Mouse (Mus musculus) gastrocnemius, adult 2 months (tissue): Measurements from ENCODE around the gene Porcn. TPM values are rescaled to one million over a fixed set of nuclear protein-coding genes. Genes with fewer than 3 reads are reported as not detected.
A peak's percentile ranks its signal among the peaks of the same experiment; 100 is the strongest.

ENCODE experiments used
- DNase-seq: peaks from one replicate; pipeline ENCODE4 v3.0.0; 2022
- H3K27ac ChIP-seq: fragments of 200-600 bp; 2 replicates; pipeline ENCODE4 v1.8.1; 2022; ENCODE audit warnings: mild to moderate bottlenecking
- H3K4me3 ChIP-seq: fragments of 200-600 bp; 2 replicates; pipeline ENCODE4 v1.8.1; 2022; ENCODE audit warnings: mild to moderate bottlenecking, moderate library complexity
- CTCF ChIP-seq: fragments of 200-600 bp; IDR thresholded peaks from 2 replicates; pipeline ENCODE4 v1.8.1; 2022; ENCODE audit warnings: antibody characterized with exemption, mild to moderate bottlenecking, moderate library complexity
- intact Hi-C: fragments of 180-260 bp; cut with DNase I; formaldehyde crosslinking; loops from one replicate; pipeline ENCODE4 v1.15.1; 2025
- long read RNA-seq, 2 experiments: library from polyadenylated mRNA; stranded (forward); transcript quantifications; one replicate each; pipeline ENCODE4 v2.0.0; 2021
- total RNA-seq, 2 experiments: library from RNA; stranded (reverse); gene quantifications; 2 replicates each; pipeline ENCODE4 v1.2.3; 2021

Gene Porcn
- 1 to 10 TPM; 4.2 to 5.4 TPM for total RNA-seq
- long read RNA-seq, experiment 1, partial matches to known transcripts: 0 of 3 reads
- long read RNA-seq, experiment 1, other reads (novel, unspliced or antisense): 2 of 3 reads
- long read RNA-seq, experiment 2: 0 reads

DNA sequence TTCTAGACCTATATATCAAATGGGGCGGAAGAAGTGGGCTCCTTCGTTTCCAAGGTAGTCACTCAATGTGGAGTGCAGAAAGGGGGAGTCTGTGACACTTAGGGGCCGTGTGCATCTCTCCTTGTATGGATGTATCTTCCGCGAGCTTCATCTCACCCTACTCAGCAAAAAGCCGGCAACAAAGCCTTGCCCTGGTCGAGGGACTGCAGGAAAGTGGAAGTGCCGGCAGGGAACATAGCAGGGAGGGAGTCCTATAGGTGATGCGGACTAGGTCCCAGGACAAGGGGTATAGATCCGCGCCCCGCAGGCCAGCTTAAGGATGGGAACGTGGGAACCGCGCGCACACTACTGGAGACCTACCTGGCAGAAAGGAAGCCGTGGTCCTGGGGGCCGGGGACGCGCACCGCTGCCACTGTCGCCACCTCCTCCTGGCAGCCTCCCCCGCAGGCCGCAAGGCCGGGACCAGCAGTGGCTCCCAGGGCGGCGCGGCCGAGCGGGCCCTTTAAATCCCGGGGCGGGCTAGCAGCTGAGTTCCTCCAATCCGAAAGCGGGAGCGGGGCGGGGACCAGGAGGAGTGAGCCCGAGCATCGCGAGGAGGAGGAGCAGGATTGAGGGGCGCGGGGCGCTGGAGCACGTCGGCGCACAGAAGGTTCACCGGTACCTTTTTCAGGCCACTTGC, at the start of gene Porcn:
Gene Porcn, minus strand, starts transcription at position 511 of the 679 bp plus-strand sequence.
- intact Hi-C loops: no loop called here
- TF ChIP-seq CTCF: no peak
- DNase-seq: peak; percentile 91
- H3K4me3 ChIP-seq: peak within 1 kb of the TSS; percentile 84
- peak within 1 kb of the TSS; percentile 80 for H3K27ac ChIP-seq

DNA sequence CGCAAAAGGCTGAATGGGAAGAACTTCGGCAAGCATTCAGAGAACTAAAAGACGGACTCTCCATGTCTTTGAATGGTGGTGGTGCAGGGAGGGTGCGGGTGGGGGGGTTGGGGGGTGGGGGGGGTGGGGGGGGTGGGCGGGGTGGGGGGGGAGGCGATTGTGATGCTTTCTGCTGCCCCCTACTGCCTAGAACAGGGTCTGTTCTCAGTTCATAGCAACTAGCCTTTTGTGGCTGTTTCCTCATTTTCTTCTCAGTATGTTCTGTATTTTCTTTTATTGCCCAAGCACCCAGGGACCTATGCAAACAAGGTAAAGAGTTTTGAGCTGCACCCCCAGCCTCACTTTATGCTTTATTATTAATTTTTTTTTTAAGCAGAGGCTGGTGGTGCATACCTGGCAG, 49.5 kb upstream of the Porcn start:
- intact Hi-C loops: loop anchor here (10.0 kb wide), 1 partner anchor 181 kb away; the partner anchor contains the start of gene Suv39h1
- DNase-seq: no peak
- H3K4me3 ChIP-seq: no peak overlapping the region
- no peak overlapping the region for H3K27ac ChIP-seq
- TF ChIP-seq CTCF: peak; percentile 11; the same call in 1 of the 2 replicates

DNA sequence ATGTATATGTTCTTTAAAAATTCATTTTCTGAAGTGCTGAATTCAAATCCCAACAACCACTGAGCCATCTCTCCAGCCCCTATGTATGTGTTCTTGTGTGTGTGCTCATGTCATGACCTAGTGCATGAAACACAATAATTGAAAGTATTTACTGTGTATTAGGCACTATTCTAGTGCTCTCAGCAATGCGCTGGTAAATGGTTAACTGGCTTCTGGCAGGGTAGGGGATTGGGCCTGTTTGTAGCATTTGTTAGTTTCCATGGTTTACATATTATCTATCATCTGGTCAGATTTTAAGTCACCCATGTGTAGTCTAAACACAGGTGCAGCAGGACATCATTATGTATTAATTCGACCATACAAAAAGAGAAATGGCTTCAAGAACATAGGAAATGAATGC, 47.4 kb upstream of the Porcn start:
- Histone ChIP-seq H3K27ac (no peak overlapping the region), H3K4me3 (no peak overlapping the region)
- DNase-seq: no peak
- TF ChIP-seq CTCF: no peak
- intact Hi-C loops: loop anchor here (10.0 kb wide), 1 partner anchor 179 kb away; the partner anchor contains the start of gene Suv39h1

DNA sequence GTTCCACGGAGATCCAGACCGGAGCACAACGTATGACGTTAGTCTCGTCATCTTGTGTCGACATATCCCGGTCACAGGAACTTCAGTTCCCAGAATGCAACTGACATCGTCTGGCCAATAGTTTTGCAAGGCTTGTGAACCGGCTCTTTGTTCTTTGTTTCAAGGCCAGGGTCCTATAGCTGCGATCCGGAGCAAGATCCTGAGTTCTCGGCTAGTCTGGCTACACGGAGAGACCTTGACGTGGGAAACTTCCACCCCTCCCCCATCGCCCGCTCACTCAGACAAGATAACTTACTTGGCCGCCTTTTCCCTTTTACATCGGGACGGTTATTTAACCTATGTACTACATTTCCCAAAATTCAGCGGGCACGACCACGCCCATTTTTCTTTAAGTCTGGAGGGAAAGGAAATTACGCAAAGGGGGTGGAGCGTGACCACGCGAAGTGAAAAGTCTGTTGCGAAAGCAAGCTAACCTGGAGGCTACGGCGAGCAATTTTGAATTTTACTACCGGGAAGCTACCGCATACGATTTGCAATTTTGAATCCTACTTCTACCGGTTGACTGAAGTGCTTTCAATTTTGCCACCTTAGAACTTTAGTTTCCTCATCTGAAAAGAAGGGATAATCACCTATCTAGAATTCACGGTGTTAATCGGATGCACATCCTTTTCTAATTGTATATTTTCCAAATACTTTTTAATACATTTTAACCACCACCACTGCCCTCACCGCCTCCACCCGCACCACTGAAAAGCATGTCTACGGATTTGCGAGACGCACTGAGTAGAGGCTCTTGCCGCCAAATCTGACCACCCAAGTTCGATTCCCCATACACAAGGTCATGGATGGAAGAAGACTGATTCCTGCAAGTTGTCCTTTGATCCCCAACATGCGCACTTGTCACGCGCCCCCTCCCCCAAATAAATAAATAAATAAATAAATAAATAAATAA, 46.3 kb upstream of the Porcn start, which contains the start of gene Ftsj1:
Gene Ftsj1, minus strand, starts transcription at position 73 of the 952 bp plus-strand sequence.
- intact Hi-C loops: loop anchor here (10.0 kb wide), 1 partner anchor 178 kb away; the partner anchor contains the start of gene Suv39h1
- peak; percentile 83 for DNase-seq
- TF ChIP-seq CTCF: no peak

DNA sequence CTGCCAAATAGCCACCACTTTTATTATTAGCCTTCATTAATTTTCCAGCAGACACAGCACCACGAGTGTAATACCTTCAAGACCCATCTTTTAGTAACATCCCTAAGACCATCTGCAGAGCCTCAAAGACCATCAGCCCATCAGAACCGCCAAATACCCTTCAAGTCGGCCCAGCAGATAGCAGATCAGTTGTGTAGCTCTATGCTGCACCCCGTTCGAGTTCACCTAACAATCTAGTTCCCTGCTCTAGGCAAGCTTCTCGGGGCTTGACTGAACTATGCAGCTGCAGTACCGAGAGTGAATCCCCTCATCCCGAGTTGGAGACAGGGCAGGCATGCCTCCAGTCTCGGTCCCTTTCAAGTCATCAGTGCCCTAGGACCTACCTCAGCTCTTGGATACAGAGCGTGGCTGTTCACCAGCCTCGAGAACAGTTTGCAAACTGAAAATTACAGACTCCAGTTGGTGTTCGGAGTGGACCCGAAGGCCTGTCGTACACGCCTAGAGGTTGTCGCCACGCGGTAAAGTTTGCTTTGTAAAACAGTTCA, 45.5 kb upstream of the Porcn start:
- Histone ChIP-seq H3K27ac (peak overlapping the region; percentile 87), H3K4me3 (peak overlapping the region; percentile 87)
- intact Hi-C loops: loop anchor here (10.0 kb wide), 1 partner anchor 177 kb away; the partner anchor contains the start of gene Suv39h1
- DNase-seq: no peak
- TF ChIP-seq CTCF: no peak

More for the DNA sequence above, 46.3 kb upstream of the Porcn start, which contains the start of gene Ftsj1:
- Histone ChIP-seq H3K27ac (peak within 1 kb of the TSS; percentile 87), H3K4me3 (peak within 1 kb of the TSS; percentile 87)

DNA sequence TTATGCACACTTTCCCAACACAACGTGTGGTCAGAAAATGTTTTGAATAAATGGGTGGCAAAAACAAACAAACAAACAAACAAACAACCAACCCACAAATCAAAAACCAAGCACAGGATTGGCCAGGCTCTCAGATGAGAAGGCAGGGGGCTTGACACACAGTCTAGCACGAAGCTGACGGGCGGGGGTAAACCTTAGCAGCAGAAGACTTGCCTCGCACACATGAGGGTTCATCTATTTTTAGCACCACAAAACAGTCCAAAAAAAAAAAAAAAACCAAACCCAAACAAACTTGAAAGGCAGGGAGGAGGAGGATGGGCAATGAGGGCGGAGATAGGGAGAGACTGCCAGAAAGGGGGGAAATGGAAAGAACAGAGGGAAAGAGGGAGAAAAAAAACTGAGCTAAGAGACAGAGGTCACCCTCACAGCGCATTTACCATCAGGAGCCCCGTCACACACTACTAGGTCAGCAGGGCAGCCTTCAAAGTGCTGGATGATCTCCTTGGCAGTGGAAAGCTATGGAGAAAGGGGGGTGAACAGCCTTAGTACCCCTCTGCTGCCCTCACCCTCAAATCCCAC, 42.3 kb upstream of the Porcn start:
- no peak for DNase-seq
- intact Hi-C loops: loop anchor here (10.0 kb wide), 1 partner anchor 54 kb away; the partner anchor contains the start of gene Ebp
- TF ChIP-seq CTCF: no peak
- Histone ChIP-seq H3K27ac (no peak overlapping the region), H3K4me3 (no peak overlapping the region)

DNA sequence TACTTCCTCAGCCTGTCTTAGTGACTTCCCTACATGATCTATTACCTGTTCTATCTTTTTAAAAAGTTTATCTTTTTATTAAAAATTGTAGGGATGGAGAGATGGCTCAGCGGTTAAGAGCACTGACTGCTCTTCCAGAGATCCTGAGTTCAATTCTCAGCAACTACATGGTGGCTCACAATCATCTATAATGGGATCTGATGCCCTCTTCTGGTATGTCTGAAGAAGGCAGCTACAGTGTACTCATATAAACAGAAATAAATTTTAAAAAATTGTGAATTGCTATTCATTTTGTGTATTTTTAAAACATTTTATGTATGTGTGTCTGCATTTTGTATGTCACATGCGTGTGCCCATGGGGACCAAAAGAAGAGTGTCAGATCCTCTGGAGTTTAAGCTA, 41.4 kb upstream of the Porcn start:
- Histone ChIP-seq H3K27ac (no peak overlapping the region), H3K4me3 (no peak overlapping the region)
- TF ChIP-seq CTCF: peak; percentile 16; the same call in 1 of the 2 replicates
- intact Hi-C loops: loop anchor here (10.0 kb wide), 1 partner anchor 53 kb away; the partner anchor contains the start of gene Ebp
- DNase-seq: no peak

DNA sequence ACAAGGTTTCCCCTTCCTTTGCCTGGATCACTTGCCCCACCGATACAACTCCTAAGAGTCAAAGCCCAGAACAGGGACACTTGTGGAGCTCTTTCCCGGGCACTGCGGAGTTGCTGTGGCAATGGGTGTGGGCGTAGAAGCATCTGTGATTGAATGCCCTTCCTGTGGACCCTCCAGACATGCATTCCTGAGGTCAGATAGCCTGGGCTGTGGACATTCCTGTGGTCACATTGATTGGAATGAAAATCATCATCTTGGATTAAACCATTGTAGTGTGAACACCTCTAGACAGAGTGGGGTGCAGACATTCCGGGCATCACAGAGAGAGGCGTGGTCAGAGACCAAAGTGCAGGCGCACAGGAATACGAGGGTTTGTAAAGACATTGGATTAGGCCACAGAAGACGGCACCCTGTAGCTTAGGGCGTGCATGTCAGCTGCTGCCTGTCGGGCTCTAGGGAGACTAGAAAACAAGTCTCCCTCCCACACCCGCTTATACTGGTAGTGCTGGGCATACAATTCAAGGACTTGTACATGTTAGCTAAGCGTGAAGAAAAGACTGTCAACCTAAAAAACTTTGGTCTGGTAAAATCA, 32.6 kb upstream of the Porcn start:
- Histone ChIP-seq H3K4me3 (no peak overlapping the region), H3K27ac (no peak overlapping the region)
- TF ChIP-seq CTCF: no peak
- intact Hi-C loops: no loop called here
- DNase-seq: no peak

DNA sequence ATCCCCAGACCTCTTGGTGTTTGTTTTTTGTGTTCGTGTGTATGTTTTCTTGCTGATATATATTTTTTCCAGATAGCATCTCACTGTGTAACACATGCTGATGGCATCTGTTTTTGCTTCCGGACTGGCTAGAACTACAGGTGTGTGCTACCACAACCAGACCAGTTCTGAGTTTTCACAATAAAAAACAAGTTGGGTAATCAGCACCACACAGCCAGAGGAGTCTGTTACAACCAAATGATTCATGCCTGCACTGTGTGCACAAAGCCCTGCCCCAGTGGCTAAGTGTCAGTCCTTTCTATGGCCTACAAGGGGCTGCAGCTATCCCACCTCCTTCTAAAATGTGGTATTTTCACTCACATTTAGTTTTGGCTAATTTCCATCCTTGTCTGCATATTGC, 30.4 kb upstream of the Porcn start:
- Histone ChIP-seq H3K4me3 (no peak overlapping the region), H3K27ac (no peak overlapping the region)
- TF ChIP-seq CTCF: no peak
- intact Hi-C loops: no loop called here
- no peak for DNase-seq

DNA sequence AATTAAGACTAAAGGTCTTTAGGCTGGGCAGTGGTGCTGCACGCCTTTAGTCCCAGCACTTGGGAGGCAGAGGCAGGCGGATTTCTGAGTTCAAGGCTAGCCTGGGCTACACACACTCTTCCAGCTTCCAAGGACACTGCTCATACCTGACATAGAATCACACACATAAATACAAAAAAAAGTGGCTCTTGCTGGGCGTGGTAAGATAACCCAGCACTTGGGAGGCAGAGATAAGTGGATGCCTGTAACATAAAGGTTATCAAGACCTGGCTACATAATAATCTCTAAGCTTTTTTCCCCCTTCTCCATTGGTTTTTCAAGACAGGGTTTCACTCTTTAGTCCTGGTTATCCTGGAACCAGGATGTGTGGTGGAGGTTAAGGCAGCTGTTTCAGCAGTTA, 27.3 kb upstream of the Porcn start:
- no peak for TF ChIP-seq CTCF
- no peak overlapping the region for H3K4me3 ChIP-seq
- H3K27ac ChIP-seq: no peak overlapping the region
- no peak for DNase-seq
- intact Hi-C loops: no loop called here

DNA sequence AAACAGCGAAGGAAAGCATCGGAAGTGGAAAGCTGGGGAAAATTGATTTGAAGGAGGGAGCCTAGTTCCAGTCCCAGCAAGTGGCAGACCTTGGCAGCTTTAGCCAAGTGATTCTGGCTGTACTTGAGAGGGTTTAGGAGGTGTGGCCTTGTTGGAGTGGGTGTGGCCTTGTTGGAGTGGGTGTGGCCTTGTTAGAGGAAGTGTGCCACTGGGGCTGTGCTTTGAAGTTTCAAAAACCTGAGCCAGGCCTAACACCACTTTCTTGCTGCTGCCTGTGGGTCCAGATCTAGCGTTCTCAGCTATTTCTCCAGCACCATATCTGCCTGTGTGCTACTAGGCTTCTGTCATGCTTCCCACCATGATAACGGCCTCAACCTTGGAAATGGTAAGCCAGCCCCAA, 23.9 kb upstream of the Porcn start:
- no peak for TF ChIP-seq CTCF
- intact Hi-C loops: no loop called here
- no peak for DNase-seq

More for the DNA sequence above, 23.9 kb upstream of the Porcn start:
- Histone ChIP-seq H3K27ac (no peak overlapping the region), H3K4me3 (no peak overlapping the region)
